Mouse (Mus musculus) adrenal gland, adult 8-10 months (tissue): ENCODE measurements at regions not wholly inside any gene's neighbourhood (a gene's known extent, or its start where the extent isn't known, plus 50 kb on each side); places are given as distances from the start of the nearest gene placed in this dataset.
"Not testable (repeated sequence)": the region's sequence is repeated elsewhere in the genome, so short reads cannot be mapped to it uniquely, and the experiment has no call there.

ENCODE experiments used
- DNase-seq: peaks from one replicate; pipeline ENCODE4 v3.0.0; 2022

DNA sequence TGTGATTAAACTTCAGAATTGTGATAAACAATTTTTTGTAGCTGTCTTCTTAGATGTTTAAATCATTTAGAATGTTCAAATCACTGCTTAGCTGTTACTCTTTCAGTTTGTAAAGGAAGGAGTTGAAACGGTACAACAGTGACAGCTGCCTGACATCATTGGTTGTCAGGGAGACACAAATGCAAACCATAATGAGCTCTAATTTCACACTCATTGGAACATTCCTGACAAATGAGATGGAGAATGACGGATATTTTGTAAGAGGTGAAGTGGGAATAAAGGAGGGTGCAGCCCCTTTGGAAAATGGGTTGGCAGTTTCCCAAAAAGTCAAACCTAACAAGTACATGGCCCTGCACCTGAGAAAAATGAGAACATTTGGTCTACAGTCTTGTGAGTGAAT, 62.5 kb downstream of the Rad51ap2 start:
- no peak for DNase-seq

DNA sequence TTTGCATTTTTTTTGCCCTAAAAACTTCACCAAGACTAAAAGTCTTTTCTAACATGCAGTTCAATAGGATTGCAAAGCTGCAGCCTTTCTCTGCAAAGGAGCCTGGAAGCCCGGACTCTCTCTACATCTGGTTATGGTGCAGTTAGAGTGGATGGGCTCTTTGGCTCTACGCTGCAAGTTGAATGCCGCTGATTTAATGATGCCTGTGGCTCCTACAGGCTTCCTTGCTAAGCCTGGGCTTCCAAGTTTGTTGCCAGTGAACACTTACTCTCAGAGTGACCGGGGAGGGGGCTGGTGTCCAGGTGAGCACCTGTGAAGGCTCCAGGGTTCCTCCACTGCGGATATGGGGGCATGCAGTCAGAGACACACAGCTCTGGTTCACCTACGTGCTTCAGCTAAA, 107.0 kb downstream of the Rad51ap2 start:
- DNase-seq = no peak

DNA sequence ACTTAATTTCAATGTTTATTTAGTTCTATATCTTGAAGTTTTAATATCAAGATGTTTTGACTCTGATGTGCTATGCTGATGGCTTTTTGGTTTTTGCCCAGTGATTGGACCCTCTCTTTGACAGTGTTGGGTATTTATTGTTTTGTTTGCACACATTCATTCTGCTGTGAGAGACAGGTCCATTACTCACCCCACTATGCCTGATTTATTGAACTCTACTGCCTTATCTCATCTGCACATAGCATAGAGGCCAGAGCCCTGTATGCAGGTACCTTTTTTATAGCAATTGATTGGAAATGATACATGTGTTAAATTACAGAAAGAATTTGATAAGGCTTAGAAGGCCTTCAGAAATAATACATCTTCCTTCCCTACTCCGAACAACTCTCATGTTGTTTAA, 114.3 kb downstream of the Rad51ap2 start:
- DNase-seq = no peak

DNA sequence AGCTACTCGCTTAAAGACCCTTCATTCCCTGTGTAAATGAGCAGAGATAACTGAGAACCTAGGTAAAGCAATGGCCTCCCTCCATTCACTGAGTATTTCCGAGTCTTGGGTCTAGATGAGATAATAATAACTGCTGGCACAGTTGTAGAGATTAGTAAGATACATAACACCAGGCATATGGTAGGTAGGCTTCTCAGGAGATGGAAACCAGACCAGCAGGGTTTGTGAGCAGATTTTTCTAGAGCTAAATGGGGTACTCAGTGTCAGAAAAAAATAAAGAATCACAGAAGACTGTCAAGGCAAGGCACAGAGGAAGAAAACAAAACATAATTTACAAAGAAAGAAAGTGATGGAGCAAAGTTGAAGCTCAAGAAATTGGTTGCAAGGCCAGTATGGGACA, 148.1 kb downstream of the Rad51ap2 start:
- no peak for DNase-seq

DNA sequence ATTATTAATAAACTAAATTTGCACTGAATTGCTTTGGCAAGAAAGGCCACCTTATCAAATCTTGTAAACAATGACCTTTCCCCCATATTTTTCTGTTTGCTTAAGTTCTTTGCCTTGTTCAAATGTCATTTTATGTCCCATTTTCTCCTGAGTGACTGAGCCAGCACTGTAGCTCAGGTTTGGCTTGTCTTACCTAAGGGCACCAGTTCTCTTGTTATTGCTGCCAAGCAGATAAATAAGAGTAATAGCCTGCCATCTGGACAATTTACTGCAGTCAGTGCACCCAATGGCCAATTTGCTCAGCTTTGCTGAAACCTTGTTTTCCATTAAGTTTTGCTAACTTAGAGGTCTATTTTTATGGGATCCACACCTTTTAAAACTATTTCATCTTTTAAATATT, 152.9 kb downstream of the Rad51ap2 start:
- no peak for DNase-seq

DNA sequence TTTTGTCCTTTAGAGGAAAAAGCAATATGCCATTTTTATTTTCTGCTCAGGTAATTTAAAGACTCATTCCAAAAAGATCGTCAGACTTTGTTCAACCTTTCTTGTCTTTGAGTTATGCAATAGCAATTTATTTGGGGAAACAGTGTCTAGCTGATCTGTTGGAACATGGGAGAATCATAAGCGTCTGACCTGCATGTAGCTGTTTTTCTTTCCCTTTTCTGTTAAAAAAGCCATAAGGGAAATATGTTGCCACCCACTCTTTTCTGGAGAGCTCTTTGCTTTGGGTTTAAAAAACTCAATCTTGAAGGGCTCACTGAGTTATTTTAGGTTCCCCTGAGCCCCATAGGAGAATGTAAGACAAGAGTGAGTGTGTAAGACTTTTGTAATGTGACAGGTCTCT, 155.8 kb downstream of the Rad51ap2 start:
- DNase-seq = no peak

DNA sequence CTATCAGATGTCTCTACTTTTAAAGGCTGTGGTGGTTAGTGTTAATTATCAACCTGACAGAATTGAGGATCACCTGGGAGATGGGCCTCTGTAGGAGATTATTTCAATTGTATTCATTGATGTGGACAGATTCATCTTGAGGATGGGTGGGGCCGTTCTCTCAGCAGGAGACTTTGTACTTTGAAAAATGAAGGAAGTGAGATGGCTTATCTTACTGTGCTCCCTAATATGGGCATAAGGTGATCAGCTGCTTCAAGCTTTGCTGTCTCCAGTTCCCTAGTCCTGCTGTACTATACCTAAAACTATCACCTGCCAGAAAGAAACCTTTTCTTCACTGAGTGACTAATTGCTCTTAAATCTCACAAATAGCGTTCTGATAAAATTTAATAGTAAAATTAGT, 159.4 kb downstream of the Rad51ap2 start:
- no peak for DNase-seq

DNA sequence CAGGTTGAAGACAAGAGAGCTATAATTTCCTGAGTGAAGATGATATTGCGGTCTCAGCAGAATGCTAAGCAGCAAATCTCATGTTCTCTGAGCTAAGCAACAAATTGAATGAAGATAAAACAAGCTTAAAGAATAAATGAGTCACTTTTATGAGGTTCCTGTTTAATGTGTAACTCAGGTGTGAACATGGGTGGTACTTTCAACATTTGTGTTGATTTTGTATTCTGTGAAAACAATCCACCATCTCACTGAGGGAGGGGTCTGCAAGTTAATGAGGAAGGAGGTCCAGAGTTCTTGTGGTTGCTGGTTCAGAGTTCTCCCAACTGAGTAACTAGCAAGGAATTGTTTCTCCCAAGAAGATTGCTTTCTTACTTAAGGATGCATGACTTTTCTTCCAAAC, 167.7 kb downstream of the Rad51ap2 start:
- DNase-seq = no peak

DNA sequence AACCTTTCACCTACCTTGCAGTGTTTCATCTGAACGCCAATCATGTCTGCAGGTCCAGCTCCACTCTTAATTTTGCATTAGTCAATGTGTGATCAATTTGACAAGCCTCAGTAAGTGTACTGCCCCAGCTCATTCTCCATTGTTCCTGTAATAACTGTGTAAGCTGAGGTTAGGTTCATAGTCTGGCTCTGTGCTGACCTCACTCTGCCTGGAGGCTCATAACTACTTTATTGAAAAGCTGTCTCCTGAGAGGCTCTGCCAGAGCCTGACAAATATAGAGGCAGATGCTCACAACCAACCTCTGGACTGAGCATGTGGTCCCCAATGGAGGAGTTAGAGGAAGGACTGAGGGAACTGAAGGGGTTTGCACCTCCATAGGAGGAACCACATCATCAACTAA, 174.3 kb downstream of the Rad51ap2 start:
- no peak for DNase-seq

DNA sequence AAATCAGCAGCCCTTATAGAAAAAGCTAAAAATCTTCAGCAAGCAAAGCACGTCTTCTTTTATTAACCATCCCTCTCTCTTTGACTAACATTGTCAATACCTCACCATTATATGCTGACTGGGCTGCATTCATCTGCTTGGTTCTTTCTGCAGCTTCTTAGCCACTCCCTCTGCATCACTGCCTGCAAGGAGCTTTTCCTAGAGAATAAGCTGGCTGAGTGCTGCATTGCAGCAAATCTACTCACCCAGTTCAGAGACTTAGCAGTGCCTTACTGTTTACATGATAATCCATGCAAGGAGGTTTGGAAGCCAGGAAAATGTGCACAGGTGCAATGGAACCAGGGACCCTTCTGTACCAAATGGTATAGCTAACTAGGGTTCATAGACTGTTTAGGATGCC, 175.9 kb downstream of the Rad51ap2 start:
- no peak for DNase-seq

DNA sequence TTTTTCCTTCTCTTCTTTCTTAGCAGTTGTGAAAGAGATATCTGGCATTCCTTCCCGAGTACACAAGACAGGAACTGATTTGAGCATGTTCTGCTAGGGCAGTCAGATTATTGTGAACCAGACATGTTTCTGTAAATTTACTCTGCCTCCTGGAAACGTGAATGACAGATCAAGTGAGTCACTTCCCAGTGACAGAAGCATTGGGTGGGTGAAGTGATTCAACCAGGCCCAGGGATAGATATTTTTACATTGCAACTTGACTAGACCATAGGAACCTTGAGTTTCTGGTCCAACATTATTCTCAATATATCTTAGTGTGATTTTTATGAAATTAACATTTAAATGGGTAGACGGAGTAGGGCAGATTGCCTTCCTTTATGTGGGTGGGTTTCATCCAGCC, 217.4 kb downstream of the Rad51ap2 start:
- DNase-seq = no peak

DNA sequence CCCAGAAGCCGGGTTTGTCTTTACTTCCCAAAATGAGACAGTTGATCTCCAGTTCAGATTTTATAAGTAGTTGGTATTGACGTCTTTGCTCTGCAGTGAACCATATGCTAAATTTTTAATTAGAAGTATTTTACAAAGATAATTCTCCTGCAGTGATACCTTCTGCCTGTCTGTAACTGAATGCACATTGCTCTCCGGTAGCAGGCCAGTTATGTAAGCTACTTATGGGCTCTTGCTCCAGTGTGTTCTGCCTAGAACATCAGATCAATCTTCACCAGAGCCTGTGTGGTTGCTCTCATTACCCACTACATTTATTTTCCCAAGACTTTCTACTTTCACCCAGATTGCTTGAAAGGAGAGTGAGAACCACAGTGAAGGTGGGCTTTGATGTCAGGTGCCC, 238.9 kb downstream of the Rad51ap2 start:
- no peak for DNase-seq

DNA sequence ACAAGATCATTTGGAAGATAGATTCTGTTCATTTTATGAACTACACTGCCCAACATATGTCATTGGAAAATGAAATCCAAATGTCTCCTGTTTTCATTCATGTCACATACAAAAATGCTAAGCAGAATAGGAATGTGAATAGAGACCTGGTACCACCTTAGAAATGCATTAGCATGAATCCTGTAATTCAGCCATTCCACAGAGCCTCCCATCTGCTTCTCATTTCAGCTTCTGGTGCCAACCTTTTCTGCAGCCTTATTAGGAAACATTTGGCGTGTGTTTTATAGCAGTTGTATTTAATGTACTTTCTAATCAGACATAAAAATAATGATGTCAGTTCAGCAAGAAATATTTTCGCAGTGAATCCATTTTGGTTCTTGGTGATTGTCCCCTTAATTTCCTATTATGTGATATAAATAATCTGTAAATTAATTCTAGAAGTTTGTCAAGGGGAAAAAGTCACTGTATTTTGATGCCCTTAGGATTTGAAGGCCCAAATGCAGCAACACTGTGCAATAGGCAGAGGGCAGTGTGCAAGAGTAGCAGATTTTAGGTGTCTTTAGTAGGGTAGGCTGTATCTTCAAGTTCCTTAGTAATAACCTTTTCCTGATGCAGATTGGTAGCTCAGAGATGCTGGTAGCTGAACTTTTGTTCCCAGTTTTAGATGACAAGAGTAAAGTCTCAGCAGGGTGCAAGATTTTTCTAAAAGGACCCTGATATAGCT, 253.2 kb downstream of the Rad51ap2 start:
- DNase-seq = no peak

DNA sequence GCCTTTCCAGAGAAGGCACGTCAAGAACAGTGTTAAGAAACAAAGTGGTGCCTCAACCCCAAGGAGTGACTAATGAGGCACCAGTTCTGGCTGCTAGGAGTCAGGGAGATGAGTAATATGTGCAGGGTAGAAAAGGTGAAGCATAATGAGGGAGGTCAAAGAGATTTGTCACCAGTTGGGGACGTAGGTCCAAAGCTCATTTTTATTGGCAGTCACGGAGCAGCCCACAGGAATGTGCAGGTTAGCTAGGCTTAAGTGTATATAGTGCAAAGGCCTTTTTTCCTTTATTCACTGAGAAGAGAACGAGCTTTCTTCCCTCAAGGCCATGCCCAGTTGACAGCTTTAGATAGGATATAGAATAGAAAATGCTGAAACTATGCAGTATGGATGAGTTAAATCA, 261.8 kb downstream of the Rad51ap2 start:
- DNase-seq = no peak

DNA sequence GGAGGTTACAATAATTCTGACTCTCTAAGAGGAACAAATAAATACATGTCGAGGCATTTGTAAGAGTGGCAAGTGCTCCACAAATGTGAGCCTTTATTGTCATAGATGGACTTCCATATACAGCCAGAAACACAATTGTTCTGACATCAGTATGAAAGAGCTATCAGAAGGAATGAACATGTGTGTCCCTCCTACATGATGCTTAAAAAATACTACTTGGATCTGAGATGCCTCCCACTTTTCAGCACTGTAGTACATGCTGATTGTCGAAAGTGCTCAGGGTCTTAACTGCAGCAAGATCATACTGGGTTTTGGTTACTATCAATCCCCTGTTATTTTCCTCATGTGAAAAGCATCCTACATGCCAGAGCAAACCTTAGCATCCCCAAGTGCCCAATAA, 295.6 kb downstream of the Rad51ap2 start:
- DNase-seq = no peak

DNA sequence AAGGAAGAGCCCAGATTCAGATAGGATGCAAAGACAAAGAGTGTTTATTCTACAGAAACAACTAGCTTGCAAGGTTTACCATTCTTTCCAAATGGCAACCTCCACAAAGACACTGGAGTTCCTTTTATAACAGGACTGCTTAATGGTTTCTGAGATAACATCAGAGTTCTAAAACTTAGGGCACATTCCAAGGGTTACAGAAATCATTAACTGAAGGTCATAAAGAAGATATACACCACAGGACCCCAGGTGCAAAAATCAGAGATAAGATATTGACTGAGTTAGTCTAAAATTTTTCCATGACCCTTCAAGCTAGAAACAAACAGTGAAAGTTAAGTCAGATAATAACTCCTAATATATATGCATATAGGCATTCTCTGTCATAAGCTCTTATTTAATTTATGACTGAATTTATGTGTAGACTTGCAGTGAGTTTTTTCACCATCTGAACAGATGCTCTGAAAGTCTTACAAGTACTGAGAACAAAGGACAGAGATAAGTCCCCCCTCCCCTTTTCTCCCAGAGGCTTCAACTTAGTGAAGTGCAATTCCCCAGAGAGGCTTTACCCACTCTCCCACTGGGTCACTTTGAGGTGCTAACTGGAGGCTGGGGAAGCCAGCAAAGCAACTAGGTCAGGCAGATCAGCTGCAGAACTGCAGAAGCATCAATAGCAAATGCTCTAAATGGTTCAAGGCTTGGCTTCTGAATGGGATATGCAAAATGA, 298.5 kb downstream of the Rad51ap2 start:
- no peak for DNase-seq

DNA sequence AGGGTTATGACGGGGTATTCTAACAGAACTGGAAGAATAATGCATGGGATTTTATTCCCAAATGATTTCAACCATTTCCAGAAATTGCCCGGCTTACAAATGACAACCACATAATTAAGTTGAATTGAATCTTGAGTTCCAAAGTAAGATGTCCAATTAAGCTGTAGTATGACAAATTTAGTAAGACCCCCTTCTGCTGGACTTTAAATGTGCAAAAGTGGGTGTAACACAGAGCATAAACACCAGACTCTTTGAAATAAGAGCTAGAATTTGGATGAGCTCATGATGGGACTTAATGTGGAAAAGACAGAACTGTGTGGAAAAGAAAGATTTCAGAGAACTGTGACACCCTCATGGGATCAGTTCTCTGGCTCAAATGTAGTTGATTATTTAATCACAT, 346.4 kb downstream of the Rad51ap2 start:
- DNase-seq = no peak

DNA sequence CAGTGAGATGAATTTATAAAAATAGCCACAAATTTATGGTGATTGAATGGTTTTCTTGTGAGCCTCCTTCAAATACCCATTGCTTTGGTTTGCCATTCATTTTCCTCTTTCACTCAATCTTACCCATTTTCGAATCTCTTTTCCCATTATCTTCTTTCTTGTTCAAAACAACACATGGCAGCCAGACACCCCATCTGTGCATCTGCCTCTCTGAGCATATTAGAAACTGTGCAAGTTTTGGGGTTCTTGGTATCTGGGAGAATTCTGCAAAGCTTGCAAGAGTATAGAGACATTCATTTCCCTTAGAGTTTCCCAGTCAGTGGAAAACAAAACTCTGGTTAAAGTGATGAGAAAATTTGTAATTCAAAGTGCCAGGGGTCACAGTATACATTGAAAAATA, 347.3 kb downstream of the Rad51ap2 start:
- no peak for DNase-seq

DNA sequence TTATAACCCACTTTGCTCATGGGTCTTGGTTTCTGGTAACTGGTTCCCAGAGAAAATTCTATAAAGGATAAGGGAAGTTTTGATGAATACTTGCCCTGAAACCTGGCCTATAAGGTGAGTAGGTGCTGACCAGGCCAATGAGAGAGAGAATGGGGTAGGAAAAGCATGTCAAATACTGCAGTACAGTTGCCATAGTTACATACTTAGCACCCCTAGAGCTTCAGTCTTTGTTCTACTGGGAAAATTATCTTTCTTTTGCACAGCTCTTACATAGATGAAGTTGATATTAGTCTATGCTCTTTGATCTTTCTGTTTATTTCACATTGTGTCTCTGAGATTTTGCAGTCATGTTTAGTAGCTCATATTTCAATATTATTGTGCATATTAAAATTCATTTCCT, 373.8 kb downstream of the Rad51ap2 start:
- no peak for DNase-seq

DNA sequence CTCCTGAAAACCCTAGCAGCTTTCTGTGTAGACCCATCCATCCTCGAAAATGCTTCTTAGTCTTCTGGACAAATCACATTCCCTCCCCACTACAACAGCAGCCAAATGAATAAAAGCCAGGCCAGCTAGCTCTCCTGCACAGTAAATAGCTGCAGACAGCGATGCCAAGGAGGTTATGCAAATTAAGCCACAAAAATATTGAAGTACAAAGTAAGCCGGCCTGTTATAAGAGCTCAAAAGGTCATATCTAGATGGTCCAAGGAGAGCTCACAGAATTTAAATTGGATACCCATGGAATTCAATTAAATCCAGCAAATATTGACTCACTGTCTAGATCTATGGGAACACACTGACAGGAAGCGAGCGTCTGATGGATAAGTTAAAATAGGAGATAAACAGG, 375.4 kb downstream of the Rad51ap2 start:
- DNase-seq = no peak

DNA sequence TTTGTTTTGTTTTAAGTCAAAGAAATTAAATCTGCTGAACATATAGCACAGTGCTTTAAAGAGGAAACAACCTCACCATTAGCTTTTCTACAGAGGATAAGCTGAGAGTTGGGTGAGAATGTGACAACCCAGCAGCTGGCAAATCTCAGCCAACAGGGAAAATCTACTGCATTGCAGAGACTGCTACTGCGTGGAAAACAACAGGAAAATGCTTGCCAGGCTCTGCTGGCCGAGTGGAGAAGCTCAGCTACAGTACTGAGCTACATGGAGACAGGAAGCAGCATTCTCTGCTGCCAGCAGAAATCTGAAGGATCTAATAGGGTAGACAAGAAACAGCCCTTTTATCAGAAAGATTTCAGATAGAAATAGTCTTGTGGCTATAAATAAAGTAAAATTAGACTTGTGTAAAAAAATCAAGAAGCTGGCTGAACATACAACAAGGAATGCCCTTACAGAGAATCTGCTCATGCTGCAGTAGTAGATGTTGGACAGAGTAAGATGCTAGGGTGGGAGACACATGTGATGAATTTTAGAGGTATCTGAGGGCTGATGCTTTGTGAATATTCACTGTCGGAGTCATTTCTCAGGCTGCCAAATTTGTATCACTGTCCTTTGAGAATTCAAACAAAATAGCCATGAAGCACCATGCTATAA, 382.1 kb downstream of the Rad51ap2 start:
- DNase-seq = no peak

DNA sequence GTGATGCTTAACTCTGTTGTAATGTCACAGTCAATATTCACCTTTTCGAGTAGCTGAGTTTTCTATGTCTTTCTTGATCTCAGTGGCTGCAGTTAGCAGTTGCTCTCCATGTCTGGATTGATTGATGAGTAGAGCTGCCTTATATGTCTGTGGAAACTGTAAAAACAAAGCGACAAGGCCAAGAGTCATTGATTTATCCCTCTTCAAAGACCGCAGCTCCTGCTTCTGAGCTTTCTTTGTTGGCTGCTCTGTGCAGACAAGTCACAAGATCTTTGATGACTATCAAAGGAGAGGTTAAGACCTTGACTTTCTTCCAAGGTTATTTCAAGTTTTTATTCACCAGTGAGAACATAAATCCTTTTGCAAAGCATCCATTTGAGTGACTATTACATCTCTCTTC, 395.2 kb downstream of the Rad51ap2 start:
- DNase-seq = peak; percentile 44

DNA sequence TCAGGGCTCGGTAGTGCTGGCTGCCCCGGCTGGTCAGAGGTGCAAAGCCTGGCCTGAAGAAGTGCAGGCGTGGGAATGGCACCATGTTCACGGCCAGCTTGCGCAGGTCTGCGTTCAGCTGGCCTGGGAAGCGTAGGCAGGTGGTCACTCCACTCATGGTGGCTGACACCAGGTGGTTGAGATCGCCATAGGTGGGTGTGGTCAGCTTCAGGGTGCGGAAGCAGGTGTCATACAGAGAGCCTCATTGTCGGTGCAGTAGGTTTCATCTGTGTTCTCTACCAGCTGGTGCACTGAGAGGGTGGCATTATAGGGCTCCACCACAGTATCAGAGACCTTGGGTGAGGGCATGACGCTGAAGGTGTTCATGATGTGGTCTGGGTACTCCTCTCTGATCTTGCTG, 380.1 kb upstream of the Fam49a start:
- DNase-seq = not testable (repeated sequence)

DNA sequence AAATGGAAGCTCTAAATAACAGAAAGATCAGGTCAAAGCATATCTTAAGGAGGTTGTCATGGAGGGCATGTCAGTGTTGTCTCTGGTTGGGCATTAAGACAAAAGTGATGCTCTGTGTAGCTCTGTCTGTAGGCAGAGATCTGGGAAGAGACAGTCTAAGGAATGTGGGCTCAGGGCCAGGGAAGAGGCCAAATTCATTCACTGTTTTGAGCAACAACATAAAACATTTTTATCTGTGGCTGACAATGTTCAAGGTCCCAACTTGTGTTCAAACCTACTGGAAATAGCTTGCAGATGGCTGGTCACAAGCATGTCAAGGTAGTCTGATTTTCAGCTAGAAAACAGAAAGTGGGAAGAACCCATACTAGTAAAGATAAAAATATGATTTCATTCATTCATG, 374.6 kb upstream of the Fam49a start:
- peak; percentile 48 for DNase-seq
